Mouse (Mus musculus): ENCODE data around the gene Cd55.

- no peak for TF ChIP-seq CTCF (IDR thresholded peaks at IDR 0.05; ENCODE audit: control insufficient read depth, insufficient read depth, insufficient replicate concordance, low read depth, low read length)
- TF ChIP-seq POLR2A (IDR thresholded peaks at IDR 0.05; ENCODE audit: control insufficient read depth, low read depth, low read length): no peak
Observed at GRCm38 (mm10) chr1:130474226-130474625, 11.7 kb upstream of the Cd55 start.
